Mouse (Mus musculus) heart, postnatal 14 days (tissue): ENCODE results near the gene Hpn. TPM values are rescaled to one million over a fixed set of nuclear protein-coding genes. Genes with fewer than 3 reads are reported as not detected.

Source experiments
- DNase-seq, 2 experiments: peaks; one replicate each; pipeline ENCODE4 v3.0.0; 2021 to 2022
- intact Hi-C: fragments of 180-260 bp; cut with DNase I; formaldehyde crosslinking; loops from one replicate; pipeline ENCODE4 v1.15.1; 2025
- total RNA-seq, 2 experiments: library from RNA; stranded (reverse); gene quantifications; 2 replicates each; pipeline ENCODE4 v1.2.3; 2021

Gene Hpn
- total RNA-seq, 2 experiments from 2014 or later, result 2.1 to 2.3 TPM

DNA sequence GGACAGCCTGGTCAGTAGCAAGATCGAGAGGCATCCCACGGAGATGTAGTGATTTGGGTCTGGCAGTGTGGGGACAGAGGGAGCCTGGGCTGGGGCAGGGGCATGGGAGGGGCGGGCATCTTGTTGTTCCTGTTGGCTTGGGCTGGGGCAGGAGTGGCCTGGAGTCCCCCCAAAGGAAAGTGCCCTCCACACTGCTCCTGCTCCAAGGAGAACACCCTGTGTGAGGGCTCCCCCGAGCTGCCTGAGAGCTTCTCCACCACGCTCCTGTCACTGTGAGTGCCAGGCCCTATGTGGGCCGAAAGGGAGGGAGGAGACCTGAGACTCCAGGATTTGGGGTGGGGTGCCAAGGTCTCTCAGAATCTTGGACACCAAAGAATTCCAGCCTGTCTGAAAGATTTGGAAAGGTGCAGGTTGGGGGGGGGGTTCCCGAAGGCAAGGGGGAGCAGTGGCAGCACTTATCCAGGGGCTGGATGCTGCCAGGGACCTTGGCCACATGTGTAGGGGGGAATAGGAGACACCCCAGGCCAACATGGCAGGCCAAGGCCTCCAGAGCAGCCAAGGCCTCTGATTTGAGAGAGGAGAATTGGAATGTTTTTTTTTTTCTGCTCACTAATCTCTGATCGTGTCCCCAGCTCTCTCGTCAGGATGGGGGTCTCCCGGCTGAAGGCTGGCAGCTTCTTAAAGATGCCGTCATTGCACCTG is 55.0 kb downstream of the Hpn start:
- DNase-seq, result no peak
- intact Hi-C loops, result loop anchor here (1.0 to 5.0 kb wide), 3 partner anchors 18 to 112 kb away; no protein-coding TSS in a partner anchor

DNA sequence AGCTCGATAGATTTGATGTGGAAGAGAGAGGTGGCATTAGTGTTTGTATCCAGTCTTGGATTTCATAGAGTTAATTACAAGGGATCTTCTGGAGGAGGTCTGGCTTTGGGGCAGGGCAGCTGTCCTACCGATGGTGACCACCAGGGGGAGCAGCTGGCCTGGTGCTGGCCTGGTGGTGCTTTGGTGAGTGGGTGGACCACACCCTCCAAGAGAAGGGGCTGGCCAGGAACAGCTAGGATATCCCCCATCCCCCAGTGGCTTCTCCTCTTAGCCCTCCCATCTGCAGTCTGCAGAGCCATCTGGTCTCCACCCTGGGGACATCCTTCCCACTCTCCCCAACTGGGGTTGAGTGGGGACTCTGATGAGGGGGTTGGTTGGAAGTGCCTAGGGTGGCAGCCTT is 56.0 kb downstream of the Hpn start, which contains the start of gene Lgi4:
Lgi4 (plus strand) TSS at position 235 of the 400 bp plus-strand sequence.
- intact Hi-C loops, result loop anchor here (1.0 to 5.0 kb wide), 3 partner anchors 19 to 113 kb away; no protein-coding TSS in a partner anchor
- DNase-seq, result peak; percentile 92 to 96

- intact Hi-C loops, result loop anchor here (5.0 kb wide), 1 partner anchor 114 kb away; no protein-coding TSS in a partner anchor
- DNase-seq, result no peak
Measured at GRCm38 (mm10) chr7:31058211-31058610, 56.9 kb downstream of the Hpn start.

DNA sequence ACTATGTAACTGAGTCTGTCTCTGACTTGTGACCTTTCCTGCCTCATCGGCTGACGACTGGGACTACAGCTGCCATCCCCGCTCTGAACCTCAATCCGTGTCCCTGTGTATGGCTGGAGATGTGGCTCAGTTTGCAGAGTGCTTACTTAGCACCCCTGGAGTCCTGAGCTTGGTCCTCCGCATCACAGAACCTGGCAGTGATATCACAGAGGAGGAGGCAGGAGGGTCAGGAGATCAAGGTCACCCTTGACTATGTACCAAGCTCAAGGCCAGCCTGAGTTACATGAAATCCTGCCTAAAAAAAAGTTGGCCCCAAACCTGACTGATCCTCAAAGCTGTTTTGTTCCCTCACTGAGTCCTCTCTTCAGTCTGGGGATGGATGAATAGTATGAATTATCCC is 57.4 kb downstream of the Hpn start:
- no peak for DNase-seq
- intact Hi-C loops, result loop anchor here (5.0 kb wide), 1 partner anchor 115 kb away; no protein-coding TSS in a partner anchor

GRCm38 (mm10) chr7:31057071-31057470 is 58.0 kb downstream of the Hpn start, which contains the start of gene Fxyd1:
Gene Fxyd1 (minus strand): TSS chr7:31057199.
- no peak for DNase-seq
- intact Hi-C loops, result loop anchor here (5.0 kb wide), 1 partner anchor 115 kb away; no protein-coding TSS in a partner anchor

DNA sequence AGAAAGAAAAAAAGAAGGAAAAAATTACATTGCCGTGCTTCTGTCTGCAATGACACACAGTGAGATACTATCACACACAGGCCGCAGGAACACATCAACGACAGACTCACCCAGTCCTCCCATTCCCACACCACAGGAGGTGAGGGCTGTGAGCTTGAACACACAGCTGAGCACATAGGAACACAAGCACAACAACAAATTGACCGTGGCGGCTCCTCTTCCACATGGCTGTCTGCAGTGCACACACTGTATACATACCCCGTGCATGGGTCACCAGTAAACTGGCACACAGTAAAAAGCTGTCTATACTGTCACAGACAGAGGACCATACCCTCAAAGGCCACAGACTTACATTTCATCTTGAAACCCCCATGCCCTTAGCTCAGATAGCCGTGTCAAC is 58.6 kb downstream of the Hpn start:
- DNase-seq, result no peak
- intact Hi-C loops, result loop anchor here (5.0 kb wide), 1 partner anchor 116 kb away; no protein-coding TSS in a partner anchor

GRCm38 (mm10) chr7:31055883-31056282 is 59.2 kb downstream of the Hpn start:
- intact Hi-C loops, result loop anchor here (5.0 kb wide), 1 partner anchor 116 kb away; no protein-coding TSS in a partner anchor
- DNase-seq, result no peak

- intact Hi-C loops, result loop anchor here (5.0 kb wide), 1 partner anchor 117 kb away; no protein-coding TSS in a partner anchor
- peak; percentile 92 to 94 for DNase-seq
Measured at GRCm38 (mm10) chr7:31055354-31055824, 59.7 kb downstream of the Hpn start.

DNA sequence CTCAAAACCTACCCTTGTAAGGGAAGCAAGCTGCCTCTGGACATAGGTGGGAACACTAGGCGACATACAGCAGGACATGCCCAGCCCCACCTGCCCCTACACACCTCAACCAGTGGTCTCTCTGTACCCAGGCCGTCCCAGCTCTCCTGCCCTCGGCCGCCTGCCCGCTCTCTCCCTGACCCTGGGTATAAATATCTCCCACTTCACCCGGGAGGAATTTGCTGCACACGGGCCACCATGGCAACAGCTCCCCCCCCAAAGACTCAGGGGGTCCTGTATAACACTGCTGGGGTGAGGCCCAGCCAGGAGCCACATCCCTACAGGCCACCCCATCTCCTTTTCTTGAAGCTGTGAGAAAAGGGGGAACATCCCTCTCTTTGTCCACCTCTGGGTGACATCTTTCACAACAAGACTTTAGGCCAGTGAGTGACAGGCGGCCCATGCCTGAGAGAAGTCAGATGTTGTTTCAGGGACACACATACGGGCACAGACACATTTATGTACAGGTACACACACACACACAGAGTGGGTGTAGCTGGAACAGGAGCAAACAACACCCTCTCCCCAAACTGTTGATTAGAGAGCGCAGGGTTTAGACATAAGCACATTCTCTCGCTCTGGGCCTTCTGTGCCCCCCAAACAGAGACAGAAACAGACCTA is 60.3 kb downstream of the Hpn start:
- DNase-seq, result peak; percentile 65 to 75
- intact Hi-C loops, result loop anchor here (5.0 kb wide), 1 partner anchor 118 kb away; no protein-coding TSS in a partner anchor

DNA sequence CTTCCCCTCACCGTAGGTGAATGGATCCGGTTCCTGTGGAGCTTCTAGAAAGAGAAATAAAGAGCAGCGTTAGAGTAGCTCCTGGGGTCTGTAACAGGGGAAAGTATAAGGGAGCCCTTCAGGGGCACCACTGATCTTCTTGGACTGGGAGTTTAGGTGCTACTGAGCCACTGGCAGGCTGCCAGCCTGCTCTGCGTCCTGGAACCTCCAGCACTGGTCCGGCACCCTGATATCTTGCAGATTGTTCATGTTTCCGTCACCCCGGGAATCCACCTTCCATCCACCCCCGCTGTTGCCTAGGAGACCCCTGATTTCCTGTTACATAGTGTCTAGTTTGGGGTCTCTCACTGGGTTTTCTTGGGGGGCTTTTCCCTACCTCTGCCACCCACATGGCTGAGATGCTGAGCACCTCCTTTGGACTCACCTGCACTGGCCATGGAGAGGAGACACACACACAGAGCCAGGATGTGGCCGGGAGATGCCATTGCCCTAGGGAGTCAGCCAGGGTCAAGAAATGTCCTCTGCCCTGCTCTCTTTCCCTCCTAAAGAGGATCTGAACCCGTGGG is 61.1 kb downstream of the Hpn start:
- intact Hi-C loops, result no loop called here
- no peak for DNase-seq

GRCm38 (mm10) chr7:31052636-31053434 is 62.3 kb downstream of the Hpn start:
- intact Hi-C loops, result no loop called here
- DNase-seq, result peak in 1 of 2 experiments; percentile 56

DNA sequence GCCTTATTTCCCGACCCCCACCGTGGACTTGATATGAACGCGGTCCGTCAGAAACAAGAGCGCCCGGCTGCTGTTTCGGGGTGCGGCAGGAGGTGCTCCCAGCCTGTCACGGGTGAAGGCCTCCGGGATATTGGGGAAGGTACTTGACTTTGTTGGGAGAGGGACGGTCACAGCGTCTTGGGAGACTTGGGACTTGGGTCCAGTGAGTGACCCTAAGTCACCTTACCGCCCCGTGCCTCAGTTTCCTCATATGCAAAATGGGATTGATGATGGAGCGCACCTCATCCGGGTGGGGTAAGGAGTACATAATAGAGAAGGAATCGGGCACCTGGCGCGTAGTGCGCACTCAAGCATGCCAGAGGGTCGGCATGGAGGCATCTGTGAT is 62.8 kb downstream of the Hpn start:
- DNase-seq, result no peak
- intact Hi-C loops, result no loop called here

- DNase-seq, result no peak
- intact Hi-C loops, result no loop called here
Measured at GRCm38 (mm10) chr7:31051321-31052021, 63.6 kb downstream of the Hpn start, which contains the start of gene Fxyd7. Gene Fxyd7 (minus strand): TSS chr7:31051467.

DNA sequence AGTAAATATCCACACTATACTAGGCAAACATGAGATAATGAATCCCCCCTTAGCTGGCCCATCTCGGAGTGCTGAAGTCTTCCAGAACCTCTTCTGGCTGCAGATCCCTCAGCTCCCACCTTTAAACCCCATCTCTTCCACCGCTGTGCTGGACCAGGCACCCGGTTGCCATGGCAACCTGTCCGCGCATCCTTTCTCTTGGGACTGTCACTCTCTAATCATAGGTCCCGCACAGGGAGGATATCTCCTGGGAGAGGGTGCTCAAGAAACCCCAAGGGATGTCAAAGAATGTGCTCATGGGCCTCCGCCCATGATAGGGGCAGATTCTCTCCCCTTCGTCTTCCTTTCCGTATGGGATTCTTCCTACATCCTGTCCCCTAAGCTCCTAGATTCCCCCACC is 64.2 kb downstream of the Hpn start:
- no peak for DNase-seq
- intact Hi-C loops, result no loop called here

DNA sequence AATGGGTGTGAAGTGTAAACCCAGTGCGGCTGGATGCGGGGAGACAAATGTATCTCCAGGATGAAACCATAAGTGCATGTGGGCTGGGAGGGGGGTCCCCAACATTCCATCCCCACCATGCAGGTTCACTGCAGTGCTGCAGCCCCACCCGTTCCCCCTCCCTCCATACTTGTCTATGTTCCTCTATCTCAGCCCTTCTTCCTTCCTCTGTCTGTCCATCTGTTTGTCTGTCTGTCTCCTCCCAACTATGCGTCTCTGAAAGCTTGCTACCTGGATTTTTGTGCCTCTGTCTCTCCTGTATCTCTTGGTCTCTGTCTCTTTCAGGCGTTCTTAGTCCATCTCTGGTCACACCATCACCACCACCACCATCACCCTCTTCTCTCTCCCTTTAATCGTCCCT is 64.6 kb downstream of the Hpn start:
- intact Hi-C loops, result no loop called here
- no peak for DNase-seq

DNA sequence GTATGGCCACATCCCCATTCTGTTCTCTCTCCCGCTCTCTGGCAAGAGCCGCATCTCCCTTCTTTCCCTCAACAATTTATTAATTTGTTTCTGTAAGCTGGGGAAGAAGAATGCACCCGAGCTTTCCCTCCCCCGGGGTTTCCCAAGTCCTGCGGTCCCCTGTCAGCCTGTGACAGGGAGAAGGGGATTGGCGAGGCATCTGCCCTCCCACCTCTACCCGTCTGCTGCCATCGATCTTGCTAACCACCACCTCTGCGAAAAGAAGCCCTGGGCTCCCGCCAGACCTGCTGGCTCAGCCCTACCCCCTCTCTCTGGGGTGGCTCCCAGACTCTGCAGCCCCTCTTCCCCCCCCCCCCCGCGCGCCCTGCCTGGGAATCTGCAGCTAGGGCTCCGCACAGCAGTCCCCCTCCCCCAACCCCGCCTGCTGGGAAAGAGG is 65.2 kb downstream of the Hpn start:
- intact Hi-C loops, result loop anchor here (10.0 kb wide), 1 partner anchor 75 kb away; the partner anchor contains the start of genes Fam187b and Lsr

GRCm38 (mm10) chr7:31049135-31049845 is 65.8 kb downstream of the Hpn start:
- intact Hi-C loops, result loop anchor here (10.0 kb wide), 1 partner anchor 74 kb away; the partner anchor contains the start of genes Fam187b and Lsr

More for the DNA sequence above, 65.2 kb downstream of the Hpn start:
- no peak for DNase-seq

More at GRCm38 (mm10) chr7:31049135-31049845, 65.8 kb downstream of the Hpn start:
- DNase-seq, result no peak
